Mouse (Mus musculus) right cerebral cortex, postnatal 36 days (tissue): ENCODE results near the gene Gatb.

Source experiments
- DNase-seq, 2 experiments: peaks; one replicate each; pipeline ENCODE4 v3.0.0; 2022; ENCODE audit warnings: low spot score in 2 of 2, mixed read lengths in 1 of 2

Gatb gene

DNA sequence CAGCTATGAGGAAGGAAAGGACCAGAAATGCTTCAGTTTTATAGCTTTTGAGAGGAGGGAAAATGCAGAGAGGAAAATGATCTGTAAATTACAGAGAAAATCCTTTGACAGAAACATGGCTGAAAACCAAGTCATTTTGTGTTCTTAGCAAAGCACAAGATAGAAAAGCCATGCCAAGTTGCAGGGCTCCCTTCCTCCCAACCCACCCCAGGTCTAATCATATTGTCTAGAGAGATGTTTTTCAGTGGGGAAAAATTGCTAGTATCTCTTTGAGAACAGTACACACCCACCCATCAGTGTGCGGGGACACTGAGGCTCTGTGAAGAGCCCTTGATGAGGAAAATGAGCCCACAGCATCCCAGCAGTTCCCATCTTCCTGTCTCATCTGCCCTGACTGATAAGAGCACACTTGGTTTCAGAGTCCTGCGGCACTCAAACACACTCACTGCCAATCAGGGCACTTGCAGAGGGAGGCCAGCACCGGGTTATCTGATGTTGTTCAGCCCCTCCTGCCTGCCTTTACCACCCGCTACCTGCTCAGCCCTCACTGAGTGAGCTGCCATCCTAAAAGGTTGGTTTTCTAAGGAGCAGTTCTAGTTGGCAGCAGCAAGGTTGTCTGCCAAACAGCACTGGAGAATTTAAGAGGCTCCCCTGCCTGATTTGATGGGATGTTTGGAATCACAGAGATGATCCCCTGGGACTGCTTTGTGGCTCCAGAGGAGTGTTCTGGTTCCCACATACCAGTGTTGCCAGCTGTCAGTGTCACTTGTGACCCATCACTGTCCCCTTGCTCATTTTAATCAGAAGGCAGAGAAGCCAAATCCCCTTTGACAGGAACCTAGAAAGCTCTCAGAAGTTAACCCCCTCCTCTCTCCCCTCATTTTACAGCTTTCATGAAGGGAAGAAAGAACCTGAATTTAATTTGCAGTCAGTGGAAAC lies 79.1 kb downstream of the Gatb start:
- no peak for DNase-seq

DNA sequence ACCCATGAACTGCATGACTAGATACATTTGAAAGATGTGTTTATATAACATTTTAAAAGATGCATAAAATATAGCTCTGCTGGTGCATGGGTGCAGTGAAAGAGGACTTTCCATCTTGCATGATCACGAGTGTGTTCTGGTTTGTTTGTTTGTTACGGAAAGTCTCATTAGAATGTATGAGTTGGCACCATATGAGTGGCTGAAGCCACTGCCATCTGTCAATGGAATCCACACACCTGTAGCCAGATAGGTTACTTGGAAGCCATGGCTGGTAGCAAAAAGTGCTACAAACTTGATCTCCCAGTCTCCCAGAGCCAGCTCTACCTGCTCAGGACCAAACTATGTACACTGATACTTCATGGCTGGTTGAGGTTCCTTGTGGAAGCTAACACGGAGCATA lies 81.6 kb downstream of the Gatb start:
- DNase-seq = no peak

GRCm38 (mm10) chr3:85659681-85660080 lies 85.8 kb downstream of the Gatb start:
- DNase-seq = no peak

DNA sequence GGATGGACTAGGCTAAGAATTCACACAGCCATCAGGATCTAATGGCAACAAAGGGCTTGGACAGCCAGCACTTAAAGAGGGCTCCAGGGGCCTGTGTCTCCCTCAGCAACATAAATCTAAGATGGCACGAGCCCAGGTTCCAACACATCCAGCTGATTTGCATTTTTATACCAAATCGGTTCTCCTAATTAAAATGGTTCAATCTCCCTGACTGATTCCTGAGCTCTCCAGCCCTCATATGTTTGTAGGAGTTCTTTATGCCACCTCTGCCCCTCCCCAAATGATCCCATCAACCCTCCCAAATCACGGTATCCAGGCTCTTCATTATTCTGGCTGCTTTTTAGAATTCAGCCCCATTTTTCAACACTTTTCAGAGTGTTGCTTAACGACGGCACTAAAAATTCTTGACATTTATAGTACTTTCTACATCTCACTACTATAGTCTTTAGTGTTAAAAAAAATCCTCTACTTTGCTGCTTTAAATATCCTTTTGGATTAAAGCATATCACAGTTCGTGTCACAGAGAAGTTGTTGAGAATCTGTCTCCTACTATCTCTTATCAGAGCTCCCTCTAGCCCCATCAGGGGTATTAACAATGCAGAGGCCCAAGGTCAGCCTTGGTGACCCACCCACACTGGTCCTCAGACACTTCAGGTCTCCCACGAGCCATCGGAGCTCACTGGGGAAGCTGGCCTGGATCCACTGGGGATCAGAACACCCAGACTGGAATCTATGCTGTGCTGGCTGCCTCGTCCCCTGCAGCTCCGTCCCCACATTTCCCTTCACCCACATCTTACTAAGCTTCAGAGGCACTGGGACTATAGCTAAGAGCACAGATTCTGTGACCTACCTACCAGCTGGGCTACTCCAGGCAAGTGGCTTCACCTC lies 88.3 kb downstream of the Gatb start:
- DNase-seq = no peak

DNA sequence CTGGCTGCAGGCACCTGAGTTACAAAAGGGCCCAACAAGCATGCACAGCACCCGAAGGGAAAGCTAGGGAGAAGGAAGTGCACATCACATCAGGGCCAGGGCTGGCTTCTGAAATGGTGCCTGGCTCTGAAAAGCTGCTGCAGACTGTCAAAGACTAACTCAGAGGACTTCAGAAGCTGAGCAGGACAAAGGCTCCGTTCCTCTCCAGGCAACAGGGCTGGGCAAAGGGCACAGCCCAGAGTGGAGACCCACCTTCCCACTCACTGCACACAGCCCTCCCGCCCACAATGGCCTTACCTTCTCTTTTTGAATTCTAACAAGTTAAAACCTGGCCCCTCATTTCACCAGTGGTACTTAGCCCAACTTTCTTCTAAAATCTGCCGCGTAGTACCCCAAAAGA lies 89.9 kb downstream of the Gatb start:
- no peak for DNase-seq

DNA sequence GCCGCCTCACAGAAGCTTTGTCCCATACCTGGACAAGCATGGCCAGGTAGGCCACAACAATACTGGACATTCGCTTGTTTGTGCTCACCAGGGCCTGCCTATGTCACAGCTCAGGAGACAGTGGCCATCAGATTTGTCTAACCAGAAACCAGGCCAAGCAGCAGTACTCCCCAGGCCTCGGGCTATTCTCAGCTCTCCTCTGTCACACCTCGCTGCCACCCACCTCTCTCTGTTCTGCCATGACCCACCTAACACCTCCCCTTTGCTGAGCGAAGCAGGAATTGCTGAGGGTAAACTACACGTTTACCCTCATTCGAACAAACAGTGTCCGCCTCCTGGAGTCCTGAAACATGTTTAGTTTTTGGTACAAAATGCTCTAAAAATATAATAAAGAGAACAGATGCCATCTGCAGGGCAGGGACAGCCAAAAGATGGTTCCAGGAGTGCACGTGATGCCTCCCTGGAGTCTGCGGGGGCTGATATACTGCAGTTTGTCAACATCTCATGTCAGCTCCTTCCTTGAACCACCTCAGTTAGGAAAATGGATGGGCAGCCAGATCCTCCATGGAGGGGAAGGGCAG lies 90.8 kb downstream of the Gatb start:
- DNase-seq = peak; percentile 70 to 82

DNA sequence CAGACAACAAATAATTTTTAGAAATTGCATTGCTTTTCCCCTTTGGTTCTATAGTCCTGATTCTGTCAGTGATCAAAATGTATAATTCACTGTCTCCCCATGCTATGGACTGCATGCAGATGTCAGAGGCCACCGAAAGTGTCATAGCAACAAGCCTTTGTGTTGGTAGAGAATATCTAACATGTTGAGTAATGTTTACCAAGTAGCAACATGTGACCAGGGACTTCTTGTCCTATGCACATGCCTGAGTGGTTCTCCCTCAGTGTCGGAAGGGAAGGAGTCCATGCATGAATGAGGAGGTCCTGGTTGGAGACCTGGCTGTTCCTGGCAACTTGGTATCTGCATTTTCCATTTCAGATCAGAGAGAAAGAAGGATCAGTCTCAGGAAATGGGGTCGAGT lies 92.2 kb downstream of the Gatb start:
- DNase-seq = no peak

DNA sequence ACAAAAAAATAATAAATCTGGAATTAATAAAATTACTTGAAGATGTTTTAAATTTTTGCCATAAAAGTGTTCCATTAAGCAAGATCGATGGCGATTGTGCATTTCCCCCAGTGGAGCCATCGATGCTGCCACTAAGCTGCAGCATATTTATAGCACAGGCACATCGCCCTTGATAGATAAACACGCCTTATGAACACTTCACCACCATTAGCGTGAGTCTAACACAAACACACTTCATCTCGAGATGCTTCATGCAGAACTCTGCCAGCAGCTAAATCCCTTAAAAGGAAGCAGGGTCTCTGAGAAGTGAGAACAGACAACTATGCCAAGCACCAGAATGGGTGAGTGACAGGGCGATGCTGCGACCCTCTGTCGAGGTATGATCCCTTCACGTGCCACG lies 92.8 kb downstream of the Gatb start:
- DNase-seq = no peak

DNA sequence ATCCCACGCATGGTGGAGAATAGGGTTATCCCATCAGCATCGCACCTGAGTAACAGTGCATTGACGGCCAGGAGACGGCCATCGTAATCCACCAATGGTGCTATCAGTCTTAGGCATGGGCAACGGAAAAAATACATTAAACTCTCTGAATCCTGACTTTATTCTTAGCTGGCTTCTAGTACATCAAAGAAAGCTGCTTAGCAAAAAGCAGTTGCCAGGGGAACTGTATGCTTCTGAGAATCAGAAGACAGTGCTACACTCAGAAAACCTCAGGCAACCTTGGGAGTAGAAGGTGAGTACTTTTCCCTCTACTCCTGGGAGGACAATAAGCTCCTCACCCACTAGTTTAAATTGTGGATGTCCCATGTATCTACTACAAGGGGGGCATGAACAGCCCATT lies 93.8 kb downstream of the Gatb start:
- no peak for DNase-seq

- no peak for DNase-seq
These were observed 95.9 kb downstream of the Gatb start for GRCm38 (mm10) chr3:85669844-85670243.

- DNase-seq = no peak
These were observed 103.2 kb downstream of the Gatb start for GRCm38 (mm10) chr3:85677133-85677532.

- DNase-seq = no peak
These were observed 104.0 kb downstream of the Gatb start for GRCm38 (mm10) chr3:85677952-85678351.

DNA sequence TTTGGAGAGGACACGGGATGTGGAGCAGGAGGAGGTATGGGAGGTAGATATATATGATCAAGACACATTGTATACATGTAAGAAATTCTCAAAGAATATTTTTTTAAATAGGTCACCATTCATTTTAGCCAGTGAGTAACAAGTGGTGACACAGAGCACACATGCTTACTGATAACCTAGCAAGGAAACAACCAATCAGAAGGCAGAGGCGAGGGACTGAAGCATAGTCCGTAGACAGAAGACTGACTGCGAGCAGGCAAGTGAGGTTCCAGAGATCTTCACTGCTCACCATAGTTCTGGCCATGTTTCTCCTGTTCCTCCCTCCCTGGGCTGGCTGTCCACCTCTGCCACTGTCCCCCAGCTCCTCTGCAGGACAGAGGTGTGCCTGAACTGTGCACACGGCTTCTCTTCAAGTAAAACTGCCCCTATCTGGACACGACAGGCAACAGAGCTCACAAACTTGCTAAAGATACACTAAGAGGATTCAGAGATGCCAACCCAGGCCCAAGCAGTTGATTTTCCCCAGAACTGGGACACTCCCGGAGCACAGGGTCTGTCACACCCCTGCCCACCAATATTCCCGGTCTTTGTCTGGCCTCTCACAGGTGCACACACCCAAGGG lies 105.5 kb downstream of the Gatb start:
- DNase-seq = no peak

- no peak for DNase-seq
These were observed 106.0 kb downstream of the Gatb start for GRCm38 (mm10) chr3:85679960-85680359.

DNA sequence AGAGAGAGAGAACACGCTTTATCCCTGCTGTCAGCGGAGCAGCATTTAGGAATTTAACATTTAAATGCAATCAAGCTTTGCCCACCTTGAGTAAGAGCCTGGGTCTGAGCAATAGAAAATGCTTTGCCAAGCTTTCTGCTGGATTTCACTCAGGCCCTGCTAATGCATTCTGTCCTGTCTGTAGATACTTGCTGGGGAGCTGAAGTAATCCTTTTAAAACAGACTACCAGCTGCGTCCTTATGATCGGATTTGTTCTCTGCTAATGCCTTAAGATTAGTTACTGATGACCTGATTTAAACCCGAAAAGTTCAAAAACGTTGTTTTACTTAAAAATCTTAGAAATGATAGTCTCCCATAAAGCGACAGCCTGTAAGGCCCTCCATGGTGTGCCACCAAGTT lies 107.2 kb downstream of the Gatb start:
- DNase-seq = no peak

- DNase-seq = no peak
These were observed 109.7 kb downstream of the Gatb start for GRCm38 (mm10) chr3:85683618-85684017.

DNA sequence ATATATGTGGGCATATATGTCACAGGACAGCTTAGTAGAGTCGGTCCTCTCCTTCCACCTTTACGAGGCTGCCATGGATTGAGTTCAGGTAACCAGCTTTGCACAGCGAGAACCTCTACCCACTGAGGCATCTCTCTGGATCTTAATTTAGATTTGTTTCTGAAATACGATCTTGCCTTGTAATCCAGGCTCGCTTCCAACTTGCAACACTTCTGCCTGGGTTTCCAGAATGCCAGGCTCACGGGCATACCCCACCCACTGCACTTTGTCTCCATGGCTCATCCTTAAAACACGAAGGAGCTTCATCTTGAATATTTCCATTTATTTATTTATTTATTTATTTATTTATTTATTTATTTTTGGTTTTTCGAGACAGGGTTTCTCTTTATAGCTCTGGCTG lies 111.4 kb downstream of the Gatb start:
- DNase-seq = no peak

GRCm38 (mm10) chr3:85688341-85688740 lies 114.4 kb downstream of the Gatb start:
- no peak for DNase-seq

DNA sequence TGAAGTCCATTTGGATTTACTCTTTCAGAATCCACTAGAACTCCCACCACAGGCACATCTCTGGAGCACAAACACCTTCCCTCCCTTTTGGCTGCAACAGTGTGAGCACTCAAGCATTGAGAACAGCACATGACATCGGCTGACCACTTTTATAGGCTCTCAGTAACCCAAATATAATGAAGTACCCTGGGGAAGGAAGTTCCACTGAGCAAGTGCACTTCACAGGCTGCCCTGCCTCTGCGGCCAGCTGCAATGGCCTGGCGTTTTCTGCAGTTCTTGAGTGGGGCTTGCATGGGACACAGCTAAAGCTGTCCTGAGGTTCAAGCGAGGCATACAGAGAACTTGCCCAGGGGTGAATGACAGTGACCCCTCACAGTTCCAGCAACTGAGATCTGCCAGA lies 117.2 kb downstream of the Gatb start:
- no peak for DNase-seq

- DNase-seq = no peak
These were observed 119.1 kb downstream of the Gatb start for GRCm38 (mm10) chr3:85693013-85693412.

DNA sequence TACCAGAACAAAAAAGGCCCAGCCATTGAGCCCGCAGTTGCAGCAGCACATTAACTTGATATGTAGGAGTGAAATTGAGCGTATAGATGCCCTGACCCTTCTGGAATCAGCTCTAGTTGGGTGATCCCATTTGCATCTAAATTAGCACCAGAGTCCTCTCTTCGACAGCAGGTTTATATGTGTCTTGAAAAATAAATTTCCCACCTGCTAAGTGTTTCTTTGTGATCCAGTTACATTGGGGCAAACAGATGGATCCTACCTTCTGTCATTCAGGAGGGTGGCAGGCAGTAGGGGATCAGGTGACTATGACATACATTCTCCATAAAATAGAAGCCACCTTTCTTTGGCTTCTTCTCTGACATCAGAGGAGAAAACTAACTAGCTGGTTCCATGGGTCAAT lies 121.1 kb downstream of the Gatb start:
- no peak for DNase-seq

- no peak for DNase-seq
These were observed 124.6 kb downstream of the Gatb start for GRCm38 (mm10) chr3:85698496-85698895.
